Mouse (Mus musculus): ENCODE measurements around the gene Myl6b. TPM values are rescaled to one million over a fixed set of nuclear protein-coding genes. Genes with fewer than 3 reads are reported as not detected.
A peak's percentile ranks its signal among the peaks of the same experiment; 100 is the strongest.

The Myl6b gene
- polyA plus RNA-seq, 1 experiment from 2014 or later = 5.4 TPM

GRCm38 (mm10) chr10:128458348-128458718 lies 40.2 kb downstream of the Myl6b start:
- peaks cover 10% of the 10 kb centered on the region for H3K4me1 ChIP-seq (ENCODE audit: control insufficient read depth, insufficient read depth, low read length)
- peak; percentile 56 for ATAC-seq (replicated peaks; ENCODE audit: insufficient number of reproducible peaks, low FRiP score, low TSS enrichment)
- no peaks in the 10 kb centered on the region for H3K27me3 ChIP-seq (ENCODE audit: control insufficient read depth, insufficient read depth, low read length)
- H3K4me2 ChIP-seq = peak overlapping the region; percentile 78
- under 1% methylated on average over 29 of the region's 29 CpGs for WGBS (ENCODE audit: insufficient replicate concordance)
- peak overlapping the region; percentile 100 for H3K4me3 ChIP-seq (ENCODE audit: low read depth, low read length)
- H3K36me3 ChIP-seq (ENCODE audit: control insufficient read depth, insufficient read depth, low read length) = peaks cover 9% of the 10 kb centered on the region; the same call in 1 of the 2 replicates
- H3K27ac ChIP-seq (ENCODE audit: low read depth, low read length) = peak overlapping the region; percentile 96
- peak overlapping the region; percentile 96 for H3K9ac ChIP-seq (ENCODE audit: low read depth, low read length)
- no peaks in the 10 kb centered on the region for H3K9me3 ChIP-seq (replicated peaks; ENCODE audit: control insufficient read depth, low read length)

DNA sequence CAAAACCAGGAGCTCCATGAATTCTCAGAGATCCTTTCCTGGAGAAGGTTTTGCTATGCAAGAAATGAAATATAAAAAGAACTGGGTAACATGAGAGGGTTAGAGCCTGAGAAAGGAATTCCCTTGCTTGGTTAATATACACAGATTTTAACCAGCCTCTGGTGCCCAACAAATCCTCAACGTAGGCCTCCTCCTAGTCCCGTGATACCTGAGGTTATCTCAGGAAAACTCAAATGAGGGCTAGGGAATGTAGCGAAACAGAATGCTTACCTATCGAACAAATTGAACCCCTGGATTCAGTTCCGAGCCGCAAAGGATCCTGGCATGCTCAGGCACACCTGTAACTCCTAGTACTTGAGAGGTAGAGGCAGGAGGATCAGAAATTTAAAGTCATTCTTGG lies 40.8 kb downstream of the Myl6b start:
- Histone ChIP-seq H3K36me3 (ENCODE audit: control insufficient read depth, insufficient read depth, low read length) (0 out of 2 replicates have a peak, but pooled peaks cover 3% of the 10 kb centered on the region), H3K4me1 (ENCODE audit: control insufficient read depth, insufficient read depth, low read length) (peaks cover 10% of the 10 kb centered on the region), H3K27ac (ENCODE audit: low read depth, low read length) (no peak overlapping the region), H3K4me2 (peak overlapping the region; percentile 78; the same call in 1 of the 2 replicates), H3K9me3 (replicated peaks; ENCODE audit: control insufficient read depth, low read length) (no peaks in the 10 kb centered on the region), H3K27me3 (ENCODE audit: control insufficient read depth, insufficient read depth, low read length) (no peaks in the 10 kb centered on the region), H3K9ac (ENCODE audit: low read depth, low read length) (no peak overlapping the region), H3K4me3 (ENCODE audit: low read depth, low read length) (no peak overlapping the region)
- 85% methylated on average over 6 of the region's 6 CpGs for WGBS (ENCODE audit: insufficient replicate concordance)
- ATAC-seq (replicated peaks; ENCODE audit: insufficient number of reproducible peaks, low FRiP score, low TSS enrichment) = no peak

DNA sequence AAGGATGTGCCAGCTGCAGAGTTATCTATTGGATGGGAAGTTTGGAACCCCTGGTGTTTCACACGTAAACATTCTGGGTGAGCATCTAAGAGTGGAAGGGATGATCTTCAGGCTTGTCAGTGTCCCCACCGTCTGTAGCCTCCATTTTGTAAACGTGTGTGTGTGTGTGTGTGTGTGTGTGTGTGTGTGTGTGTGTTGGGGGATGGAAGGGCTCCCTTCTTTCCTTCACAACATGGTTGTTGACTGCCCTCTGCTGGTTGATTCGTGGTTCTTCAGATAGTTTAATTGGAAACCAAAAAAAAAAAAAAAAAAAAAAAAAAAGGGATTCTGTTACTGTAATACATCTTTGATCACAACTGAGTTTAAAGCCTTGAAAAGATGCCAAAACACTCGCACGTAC lies 43.2 kb downstream of the Myl6b start:
- H3K27ac ChIP-seq (ENCODE audit: low read depth, low read length) = no peak overlapping the region

GRCm38 (mm10) chr10:128454471-128454870 lies 44.0 kb downstream of the Myl6b start:
- Histone ChIP-seq H3K4me2 (no peak overlapping the region), H3K9ac (ENCODE audit: low read depth, low read length) (no peak overlapping the region), H3K4me3 (ENCODE audit: low read depth, low read length) (no peak overlapping the region), H3K27me3 (ENCODE audit: control insufficient read depth, insufficient read depth, low read length) (no peaks in the 10 kb centered on the region), H3K9me3 (replicated peaks; ENCODE audit: control insufficient read depth, low read length) (no peaks in the 10 kb centered on the region), H3K36me3 (ENCODE audit: control insufficient read depth, insufficient read depth, low read length) (no peaks in the 10 kb centered on the region), H3K4me1 (ENCODE audit: control insufficient read depth, insufficient read depth, low read length) (no peaks in the 10 kb centered on the region), H3K27ac (ENCODE audit: low read depth, low read length) (no peak overlapping the region)
- ATAC-seq (replicated peaks; ENCODE audit: insufficient number of reproducible peaks, low FRiP score, low TSS enrichment) = no peak
- WGBS (ENCODE audit: insufficient replicate concordance) = 70% methylated on average over 3 of the region's 3 CpGs

More for the DNA sequence above, 43.2 kb downstream of the Myl6b start:
- H3K4me3 ChIP-seq (ENCODE audit: low read depth, low read length) = no peak overlapping the region
- H3K9me3 ChIP-seq (replicated peaks; ENCODE audit: control insufficient read depth, low read length) = no peaks in the 10 kb centered on the region
- WGBS (ENCODE audit: insufficient replicate concordance) = 2% methylated on average over 6 of the region's 6 CpGs
- peak overlapping the region; percentile 45 for H3K4me2 ChIP-seq
- no peak for ATAC-seq (replicated peaks; ENCODE audit: insufficient number of reproducible peaks, low FRiP score, low TSS enrichment)
- no peaks in the 10 kb centered on the region for H3K36me3 ChIP-seq (ENCODE audit: control insufficient read depth, insufficient read depth, low read length)
- peaks cover 2% of the 10 kb centered on the region; the same call in 1 of the 2 replicates for H3K4me1 ChIP-seq (ENCODE audit: control insufficient read depth, insufficient read depth, low read length)
- peak overlapping the region; percentile 13; the same call in 1 of the 2 replicates for H3K9ac ChIP-seq (ENCODE audit: low read depth, low read length)
- H3K27me3 ChIP-seq (ENCODE audit: control insufficient read depth, insufficient read depth, low read length) = no peaks in the 10 kb centered on the region

- H3K9me3 ChIP-seq (replicated peaks; ENCODE audit: control insufficient read depth, low read length) = no peaks in the 10 kb centered on the region
- no peaks in the 10 kb centered on the region for H3K4me1 ChIP-seq (ENCODE audit: control insufficient read depth, insufficient read depth, low read length)
- H3K4me2 ChIP-seq = no peak overlapping the region
- H3K36me3 ChIP-seq (ENCODE audit: control insufficient read depth, insufficient read depth, low read length) = no peaks in the 10 kb centered on the region
- H3K9ac ChIP-seq (ENCODE audit: low read depth, low read length) = no peak overlapping the region
- no peaks in the 10 kb centered on the region for H3K27me3 ChIP-seq (ENCODE audit: control insufficient read depth, insufficient read depth, low read length)
- H3K4me3 ChIP-seq (ENCODE audit: low read depth, low read length) = no peak overlapping the region
- no peak for ATAC-seq (replicated peaks; ENCODE audit: insufficient number of reproducible peaks, low FRiP score, low TSS enrichment)
- 76% methylated on average over 6 of the region's 6 CpGs for WGBS (ENCODE audit: insufficient replicate concordance)
- H3K27ac ChIP-seq (ENCODE audit: low read depth, low read length) = no peak overlapping the region
Measured at GRCm38 (mm10) chr10:128451014-128451413, 47.5 kb downstream of the Myl6b start.

DNA sequence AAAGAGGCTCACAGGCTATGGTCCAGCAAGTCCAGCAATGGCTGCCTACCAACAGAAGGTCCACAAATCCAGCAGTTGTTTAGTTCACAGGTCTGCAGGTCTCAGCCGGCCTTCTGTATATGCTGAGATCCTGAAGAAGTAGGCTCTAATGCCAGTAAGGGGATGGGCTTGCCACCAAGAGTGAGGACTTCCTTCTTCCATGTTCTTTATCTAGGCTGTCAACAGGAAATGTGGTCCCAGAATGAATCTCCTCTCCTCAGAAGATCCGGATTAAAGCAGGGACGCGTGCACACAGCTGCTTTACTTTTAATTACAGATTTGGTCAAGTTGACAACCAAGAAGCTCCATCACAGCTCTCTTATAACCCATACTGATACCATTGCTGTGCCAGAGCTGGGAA lies 53.1 kb downstream of the Myl6b start:
- 64% methylated on average over 4 of the region's 4 CpGs for WGBS (ENCODE audit: insufficient replicate concordance)
- no peaks in the 10 kb centered on the region for H3K9me3 ChIP-seq (replicated peaks; ENCODE audit: control insufficient read depth, low read length)
- ATAC-seq (replicated peaks; ENCODE audit: insufficient number of reproducible peaks, low FRiP score, low TSS enrichment) = no peak
- H3K36me3 ChIP-seq (ENCODE audit: control insufficient read depth, insufficient read depth, low read length) = 0 out of 2 replicates have a peak, but pooled peaks cover 4% of the 10 kb centered on the region
- H3K4me2 ChIP-seq = no peak overlapping the region
- H3K27me3 ChIP-seq (ENCODE audit: control insufficient read depth, insufficient read depth, low read length) = no peaks in the 10 kb centered on the region
- no peak overlapping the region for H3K27ac ChIP-seq (ENCODE audit: low read depth, low read length)
- H3K9ac ChIP-seq (ENCODE audit: low read depth, low read length) = no peak overlapping the region
- no peak overlapping the region for H3K4me3 ChIP-seq (ENCODE audit: low read depth, low read length)
- H3K4me1 ChIP-seq (ENCODE audit: control insufficient read depth, insufficient read depth, low read length) = no peaks in the 10 kb centered on the region

- no peak overlapping the region for H3K4me3 ChIP-seq (ENCODE audit: low read depth, low read length)
- no peak overlapping the region for H3K27ac ChIP-seq (ENCODE audit: low read depth, low read length)
- WGBS (ENCODE audit: insufficient replicate concordance) = 69% methylated on average over 6 of the region's 6 CpGs
Measured at GRCm38 (mm10) chr10:128444354-128444753, 54.1 kb downstream of the Myl6b start.

More at GRCm38 (mm10) chr10:128444354-128444753, 54.1 kb downstream of the Myl6b start:
- ATAC-seq (replicated peaks; ENCODE audit: insufficient number of reproducible peaks, low FRiP score, low TSS enrichment) = no peak
- H3K9ac ChIP-seq (ENCODE audit: low read depth, low read length) = no peak overlapping the region
- 0 out of 2 replicates have a peak, but pooled peaks cover 4% of the 10 kb centered on the region for H3K36me3 ChIP-seq (ENCODE audit: control insufficient read depth, insufficient read depth, low read length)
- H3K4me2 ChIP-seq = no peak overlapping the region
- no peaks in the 10 kb centered on the region for H3K4me1 ChIP-seq (ENCODE audit: control insufficient read depth, insufficient read depth, low read length)
- no peaks in the 10 kb centered on the region for H3K9me3 ChIP-seq (replicated peaks; ENCODE audit: control insufficient read depth, low read length)
- no peaks in the 10 kb centered on the region for H3K27me3 ChIP-seq (ENCODE audit: control insufficient read depth, insufficient read depth, low read length)

Small RNAs within 50 kb of the gene (microRNA-seq; reads per million reads assigned to microRNA genes)
- not detected for gene Mir6916 (ENCODE audit: borderline number of aligned reads)
- 0.81 reads per million, percentile 9 among the genes with 10 or more reads in this experiment for gene Mir8105 (ENCODE audit: borderline number of aligned reads)

Other genes with a start within 250 kb of the Myl6b start
- gene Apon, start 244.6 kb downstream of the Myl6b start, polyA plus RNA-seq (2014; fragmentation: Nextera tagmentation; extraction: Ambion mirVana) = 0.24 TPM in 1 of 2 replicates, not detected in the other
- gene Apof, start 230.0 kb downstream of the Myl6b start, polyA plus RNA-seq (2014; fragmentation: Nextera tagmentation; extraction: Ambion mirVana) = 0.49 TPM in 1 of 2 replicates, not detected in the other
- gene Stat2, start 228.1 kb downstream of the Myl6b start, polyA plus RNA-seq (2014; fragmentation: Nextera tagmentation; extraction: Ambion mirVana) = 8.6 and 11.0 TPM in 2 replicates
- gene Il23a, start 199.9 kb downstream of the Myl6b start, polyA plus RNA-seq (2014; fragmentation: Nextera tagmentation; extraction: Ambion mirVana) = 0.86 and 0.89 TPM in 2 replicates
- 25.9 and 27.7 TPM in 2 replicates for gene Pan2, start 195.3 kb downstream of the Myl6b start, polyA plus RNA-seq (2014; fragmentation: Nextera tagmentation; extraction: Ambion mirVana)
- 206 and 224 TPM in 2 replicates for gene Cnpy2, start 176.2 kb downstream of the Myl6b start, polyA plus RNA-seq (2014; fragmentation: Nextera tagmentation; extraction: Ambion mirVana)
- 424 and 466 TPM in 2 replicates for gene Cs, start 161.0 kb downstream of the Myl6b start, polyA plus RNA-seq (2014; fragmentation: Nextera tagmentation; extraction: Ambion mirVana)
- gene Coq10a, start 129.7 kb downstream of the Myl6b start, polyA plus RNA-seq (2014; fragmentation: Nextera tagmentation; extraction: Ambion mirVana) = 12.6 and 14.0 TPM in 2 replicates
- 9.3 and 11.7 TPM in 2 replicates for gene Ankrd52, start 121.6 kb downstream of the Myl6b start, polyA plus RNA-seq (2014; fragmentation: Nextera tagmentation; extraction: Ambion mirVana)
- 0.52 TPM in 1 of 2 replicates, not detected in the other for gene Slc39a5, start 97.5 kb downstream of the Myl6b start, polyA plus RNA-seq (2014; fragmentation: Nextera tagmentation; extraction: Ambion mirVana)
- 61.6 and 70.8 TPM in 2 replicates for gene Nabp2, start 87.2 kb downstream of the Myl6b start, polyA plus RNA-seq (2014; fragmentation: Nextera tagmentation; extraction: Ambion mirVana)
- 24.5 and 24.8 TPM in 2 replicates for gene Rnf41, start 87.0 kb downstream of the Myl6b start, polyA plus RNA-seq (2014; fragmentation: Nextera tagmentation; extraction: Ambion mirVana)
- gene Smarcc2, start 39.4 kb downstream of the Myl6b start, polyA plus RNA-seq (2014; fragmentation: Nextera tagmentation; extraction: Ambion mirVana) = 70.8 and 82.8 TPM in 2 replicates
- gene Myl6, start 4.5 kb downstream of the Myl6b start, polyA plus RNA-seq (2014; fragmentation: Nextera tagmentation; extraction: Ambion mirVana) = 1,242 and 1,345 TPM in 2 replicates
- gene Esyt1, start 27.2 kb upstream of the Myl6b start, polyA plus RNA-seq (2014; fragmentation: Nextera tagmentation; extraction: Ambion mirVana) = 14.5 and 18.7 TPM in 2 replicates
- gene Zc3h10, start 49.1 kb upstream of the Myl6b start, polyA plus RNA-seq (2014; fragmentation: Nextera tagmentation; extraction: Ambion mirVana) = 7.7 and 8.0 TPM in 2 replicates
- gene Rpl41, start 50.6 kb upstream of the Myl6b start, polyA plus RNA-seq (2014; fragmentation: Nextera tagmentation; extraction: Ambion mirVana) = 2,515 and 2,664 TPM in 2 replicates
- 162 and 163 TPM in 2 replicates for gene Pa2g4, start 67.3 kb upstream of the Myl6b start, polyA plus RNA-seq (2014; fragmentation: Nextera tagmentation; extraction: Ambion mirVana)
- 5.8 and 9.1 TPM in 2 replicates for gene Erbb3, start 91.0 kb upstream of the Myl6b start, polyA plus RNA-seq (2014; fragmentation: Nextera tagmentation; extraction: Ambion mirVana)
- gene Rps26, start 128.1 kb upstream of the Myl6b start, polyA plus RNA-seq (2014; fragmentation: Nextera tagmentation; extraction: Ambion mirVana) = 551 and 604 TPM in 2 replicates
- gene Ikzf4, start 147.3 kb upstream of the Myl6b start, polyA plus RNA-seq (2014; fragmentation: Nextera tagmentation; extraction: Ambion mirVana) = 1.9 and 2.3 TPM in 2 replicates
- 11.1 and 12.4 TPM in 2 replicates for gene Suox, start 175.4 kb upstream of the Myl6b start, polyA plus RNA-seq (2014; fragmentation: Nextera tagmentation; extraction: Ambion mirVana)
- 51.3 and 64.5 TPM in 2 replicates for gene Rab5b, start 197.6 kb upstream of the Myl6b start, polyA plus RNA-seq (2014; fragmentation: Nextera tagmentation; extraction: Ambion mirVana)
- gene Pmel, start 205.5 kb upstream of the Myl6b start, polyA plus RNA-seq (2014; fragmentation: Nextera tagmentation; extraction: Ambion mirVana) = 0.96 and 1.5 TPM in 2 replicates
- 91.1 and 98.5 TPM in 2 replicates for gene Cdk2, start 206.3 kb upstream of the Myl6b start, polyA plus RNA-seq (2014; fragmentation: Nextera tagmentation; extraction: Ambion mirVana)
- 5.6 and 5.9 TPM in 2 replicates for gene Dgka, start 246.2 kb upstream of the Myl6b start, polyA plus RNA-seq (2014; fragmentation: Nextera tagmentation; extraction: Ambion mirVana)
- 25.4 and 27.2 TPM in 2 replicates for gene Pym1, start 249.2 kb upstream of the Myl6b start, polyA plus RNA-seq (2014; fragmentation: Nextera tagmentation; extraction: Ambion mirVana)